Mouse (Mus musculus): ENCODE results near the gene Brsk1.

DNA sequence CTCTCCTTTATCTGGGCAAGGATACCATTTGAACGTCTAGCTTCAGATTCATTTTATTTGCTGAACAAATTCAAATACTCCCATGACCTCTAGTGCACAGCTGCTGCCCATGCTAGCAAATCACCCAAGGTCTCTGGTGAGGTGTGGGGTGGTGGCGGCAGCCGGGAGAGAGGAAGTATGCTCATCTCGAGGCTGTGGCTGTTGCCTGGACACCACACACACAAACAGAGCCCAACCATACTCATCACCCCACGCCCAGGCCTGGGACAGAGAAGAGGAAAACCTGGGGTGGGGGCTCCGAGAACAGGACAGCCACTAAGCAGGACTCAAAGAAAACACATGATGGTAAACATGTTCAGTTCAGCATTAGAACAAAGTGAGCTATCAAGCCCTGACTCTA is 43.1 kb upstream of the Brsk1 start:
- TF ChIP-seq CTCF (IDR thresholded peaks at IDR 0.05) (no peak), EP300 (IDR thresholded peaks at IDR 0.05) (no peak)

Measured in lung, postnatal 0 days (tissue).